Mouse (Mus musculus): Measurements from ENCODE around the gene Ccdc60. TPM values are rescaled to one million over a fixed set of nuclear protein-coding genes. Genes with fewer than 3 reads are reported as not detected.

Ccdc60 gene
- polyA plus RNA-seq, 1 experiment from 2014 or later: 0.89 TPM

DNA sequence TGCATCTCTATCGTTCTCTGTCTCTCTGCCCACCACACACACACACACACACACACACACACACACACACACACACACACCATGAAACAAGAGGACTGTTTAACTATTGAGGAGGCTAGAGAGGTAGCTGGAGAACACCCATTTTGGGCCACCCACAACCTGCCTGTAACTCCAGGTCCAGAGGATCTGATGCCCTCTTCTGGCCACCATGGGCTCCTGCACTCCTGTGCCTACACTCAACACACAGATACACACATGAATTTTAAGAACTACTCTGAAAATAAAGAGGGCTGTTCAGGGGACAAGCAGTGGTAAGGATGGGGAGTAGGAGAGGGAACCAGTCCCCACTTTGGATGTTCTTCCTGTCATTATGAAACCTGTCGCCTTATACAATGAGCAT lies 26.1 kb downstream of the Ccdc60 start:
- H3K4me1 ChIP-seq: no peaks in the 10 kb centered on the region
- no peaks in the 10 kb centered on the region for H3K27me3 ChIP-seq (replicated peaks)
- H3K4me3 ChIP-seq: no peak overlapping the region
- H3K36me3 ChIP-seq: no peaks in the 10 kb centered on the region
- no peak overlapping the region for H3K27ac ChIP-seq
- H3K4me2 ChIP-seq (replicated peaks): no peak overlapping the region
- ATAC-seq (ENCODE audit: low FRiP score, low read depth): no peak
- H3K9ac ChIP-seq: no peak overlapping the region
- no peaks in the 10 kb centered on the region for H3K9me3 ChIP-seq
- WGBS: 96% methylated on average over 2 of the region's 2 CpGs

DNA sequence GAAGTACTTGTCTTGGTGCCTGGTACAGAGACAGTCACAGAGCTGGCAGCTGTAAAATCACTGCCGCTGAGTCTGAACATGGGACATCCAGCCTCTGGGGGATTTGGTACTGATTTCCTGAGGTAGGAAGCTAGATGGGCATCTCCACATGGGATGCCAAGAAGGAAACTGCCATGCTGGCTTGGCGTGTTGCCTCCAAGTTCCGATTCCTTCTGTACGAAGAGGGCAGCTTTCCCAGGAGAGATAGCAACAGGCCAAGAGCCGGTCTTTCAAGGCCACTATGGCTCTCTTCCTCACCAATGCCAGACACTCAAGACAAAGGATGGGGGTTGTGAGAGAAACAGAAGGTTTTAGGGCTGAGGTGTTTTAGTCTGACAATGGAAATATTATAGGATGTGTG lies 26.8 kb downstream of the Ccdc60 start:
- Histone ChIP-seq H3K9me3 (no peaks in the 10 kb centered on the region), H3K4me2 (replicated peaks) (no peak overlapping the region), H3K4me1 (no peaks in the 10 kb centered on the region), H3K9ac (no peak overlapping the region), H3K36me3 (no peaks in the 10 kb centered on the region), H3K27ac (no peak overlapping the region), H3K4me3 (no peak overlapping the region), H3K27me3 (replicated peaks) (no peaks in the 10 kb centered on the region)
- 93% methylated on average over 5 of the region's 5 CpGs for WGBS
- no peak for ATAC-seq (ENCODE audit: low FRiP score, low read depth)

DNA sequence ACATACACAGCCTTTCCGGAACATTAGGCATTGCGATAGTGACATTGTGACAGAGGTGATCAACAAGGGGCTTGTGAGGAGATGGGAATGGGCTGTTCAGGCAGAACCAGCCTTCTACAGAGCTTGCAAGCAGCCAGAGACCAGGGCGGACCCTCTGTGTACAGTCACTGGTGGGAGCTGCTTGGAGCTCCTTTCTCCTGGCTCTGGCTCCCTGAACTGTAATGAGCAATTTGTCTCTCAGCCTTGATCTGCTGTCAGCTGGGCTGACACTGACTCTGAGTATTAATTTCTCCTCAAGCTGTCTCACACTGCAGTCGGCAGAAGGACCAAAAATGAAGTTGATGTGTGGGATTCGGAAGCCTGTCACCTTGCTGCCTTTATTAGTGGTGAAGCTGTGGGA lies 28.4 kb downstream of the Ccdc60 start:
- Histone ChIP-seq H3K9ac (no peak overlapping the region), H3K4me2 (replicated peaks) (no peak overlapping the region), H3K4me3 (no peak overlapping the region), H3K36me3 (no peaks in the 10 kb centered on the region), H3K27ac (no peak overlapping the region), H3K27me3 (replicated peaks) (no peaks in the 10 kb centered on the region), H3K4me1 (no peaks in the 10 kb centered on the region), H3K9me3 (no peaks in the 10 kb centered on the region)
- no peak for ATAC-seq (ENCODE audit: low FRiP score, low read depth)
- 88% methylated on average over 5 of the region's 5 CpGs for WGBS

DNA sequence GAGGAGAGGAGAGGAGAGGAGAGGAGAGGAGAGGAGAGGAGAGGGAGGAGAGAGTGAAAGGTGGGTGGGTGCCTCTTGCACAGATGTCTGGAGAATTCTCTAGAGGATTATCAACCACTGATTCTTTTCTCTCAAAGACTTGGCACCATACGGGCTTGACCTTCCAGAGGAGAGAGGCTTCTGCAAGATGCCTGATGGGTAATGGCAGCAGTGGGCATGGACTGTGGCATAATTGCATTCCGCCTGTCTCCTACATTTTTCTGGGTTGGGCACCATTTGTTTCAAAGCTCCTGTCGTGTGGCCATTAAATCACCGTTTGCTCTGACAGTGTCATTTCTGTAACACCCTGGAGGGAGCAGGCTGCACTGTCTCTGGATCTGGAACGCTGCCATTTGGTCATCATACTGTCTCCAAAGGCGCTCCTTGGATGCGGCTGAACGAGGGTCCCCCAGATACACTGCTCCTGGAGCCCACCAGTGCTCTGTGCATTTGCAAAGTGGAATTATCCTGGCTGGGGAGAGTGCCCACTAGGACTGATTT lies 30.4 kb downstream of the Ccdc60 start:
- Histone ChIP-seq H3K4me3 (no peak overlapping the region), H3K9ac (no peak overlapping the region), H3K9me3 (no peaks in the 10 kb centered on the region), H3K27me3 (replicated peaks) (no peaks in the 10 kb centered on the region), H3K27ac (no peak overlapping the region), H3K4me1 (no peaks in the 10 kb centered on the region), H3K4me2 (replicated peaks) (no peak overlapping the region), H3K36me3 (no peaks in the 10 kb centered on the region)
- 55% methylated on average over 8 of the region's 8 CpGs for WGBS
- no peak for ATAC-seq (ENCODE audit: low FRiP score, low read depth)

DNA sequence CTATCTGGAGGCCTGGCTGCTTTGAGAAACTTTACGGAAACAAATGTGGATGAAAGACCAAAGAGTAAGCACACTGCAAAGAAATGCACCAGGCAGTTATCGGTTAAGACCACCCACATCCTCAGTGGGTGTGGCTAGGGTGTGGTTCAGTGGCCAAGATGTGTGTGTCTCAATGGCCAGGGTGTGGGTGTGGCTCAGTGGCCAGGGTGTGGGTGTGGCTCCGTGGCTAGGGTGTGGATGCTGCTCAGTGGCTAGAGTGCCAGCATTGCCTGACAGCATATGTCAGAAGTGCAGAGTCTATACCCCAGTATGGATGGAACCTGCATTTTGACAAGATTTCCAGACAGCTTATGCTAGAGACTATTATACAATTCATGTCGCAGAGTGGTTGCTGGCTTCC lies 34.9 kb downstream of the Ccdc60 start:
- Histone ChIP-seq H3K36me3 (no peaks in the 10 kb centered on the region), H3K9me3 (no peaks in the 10 kb centered on the region), H3K27me3 (replicated peaks) (no peaks in the 10 kb centered on the region), H3K4me2 (replicated peaks) (no peak overlapping the region), H3K27ac (no peak overlapping the region), H3K4me1 (no peaks in the 10 kb centered on the region), H3K4me3 (no peak overlapping the region), H3K9ac (no peak overlapping the region)
- 92% methylated on average over 4 of the region's 4 CpGs for WGBS
- ATAC-seq (ENCODE audit: low FRiP score, low read depth): no peak

DNA sequence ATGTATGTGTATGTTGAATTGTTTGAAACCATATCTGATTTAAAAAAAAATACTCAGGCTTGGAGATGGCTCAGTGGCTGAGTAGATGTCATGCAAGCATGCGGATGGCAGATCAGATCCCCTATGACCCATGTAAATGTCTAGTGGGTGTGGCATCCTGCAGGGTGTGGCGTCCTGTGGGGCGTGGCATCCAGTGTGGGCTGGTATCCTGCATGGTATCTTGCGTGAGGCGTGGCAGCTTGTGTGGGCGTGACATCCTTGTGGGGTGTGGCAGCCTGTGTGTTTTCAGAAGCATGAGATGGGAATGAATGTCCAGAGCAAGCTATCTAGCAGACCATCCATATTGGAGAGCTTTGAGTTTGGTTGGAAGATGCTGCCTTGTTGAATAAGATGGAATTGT lies 36.6 kb downstream of the Ccdc60 start:
- Histone ChIP-seq H3K4me2 (replicated peaks) (no peak overlapping the region), H3K4me1 (no peaks in the 10 kb centered on the region), H3K4me3 (no peak overlapping the region), H3K36me3 (no peaks in the 10 kb centered on the region), H3K27ac (no peak overlapping the region), H3K27me3 (replicated peaks) (no peaks in the 10 kb centered on the region), H3K9ac (no peak overlapping the region), H3K9me3 (no peaks in the 10 kb centered on the region)
- no peak for ATAC-seq (ENCODE audit: low FRiP score, low read depth)
- WGBS: 83% methylated on average over 6 of the region's 6 CpGs

DNA sequence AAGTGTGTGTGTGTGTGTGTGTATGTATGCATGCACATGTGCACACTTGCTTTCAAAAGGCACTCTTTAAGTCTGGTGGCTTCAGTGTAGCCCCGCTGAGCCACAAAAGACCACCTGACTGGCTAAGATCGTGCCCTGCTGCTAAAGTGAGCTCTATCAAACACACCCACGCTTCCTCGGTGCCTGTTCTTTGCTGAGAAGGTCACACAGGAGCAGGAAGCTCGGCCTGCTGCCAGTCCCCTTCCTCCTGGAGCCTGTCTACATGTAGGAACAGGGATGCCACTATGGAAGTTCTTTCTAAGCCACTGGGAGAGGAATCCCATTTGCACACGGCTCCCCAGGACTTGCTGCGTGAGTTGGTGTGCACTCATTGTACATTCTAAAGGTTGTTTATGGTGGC lies 42.1 kb downstream of the Ccdc60 start:
- 83% methylated on average over 7 of the region's 7 CpGs for WGBS

DNA sequence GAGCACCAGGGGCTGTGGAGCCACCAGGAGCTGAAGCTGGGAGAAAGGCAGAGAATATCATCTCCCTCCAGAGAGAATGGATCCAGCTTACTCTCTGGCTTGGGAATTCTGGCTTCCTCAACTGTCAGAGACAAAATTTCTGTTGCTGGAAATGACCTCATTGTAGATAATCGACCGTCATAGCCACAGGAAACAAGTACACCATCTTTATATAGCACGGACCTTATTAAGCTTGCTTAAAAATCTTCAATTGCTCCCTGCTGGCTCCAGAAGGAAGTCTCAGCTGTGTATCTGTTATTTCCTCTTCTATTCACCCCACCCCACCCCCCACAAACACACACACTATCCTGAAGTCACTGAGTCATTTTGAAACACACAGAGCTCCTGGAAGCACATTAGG lies 44.3 kb downstream of the Ccdc60 start:
- no peak for ATAC-seq (ENCODE audit: low FRiP score, low read depth)
- WGBS: 80% methylated on average over 3 of the region's 3 CpGs

More for the DNA sequence above, 42.1 kb downstream of the Ccdc60 start:
- no peak overlapping the region for H3K27ac ChIP-seq
- 0 out of 2 replicates have a peak, but pooled peaks cover 4% of the 10 kb centered on the region for H3K9me3 ChIP-seq
- no peak overlapping the region for H3K4me2 ChIP-seq (replicated peaks)
- no peak overlapping the region for H3K4me3 ChIP-seq
- H3K27me3 ChIP-seq (replicated peaks): no peaks in the 10 kb centered on the region; the same call in 1 of the 2 replicates
- no peaks in the 10 kb centered on the region for H3K4me1 ChIP-seq
- ATAC-seq (ENCODE audit: low FRiP score, low read depth): no peak
- no peak overlapping the region for H3K9ac ChIP-seq
- H3K36me3 ChIP-seq: no peaks in the 10 kb centered on the region

DNA sequence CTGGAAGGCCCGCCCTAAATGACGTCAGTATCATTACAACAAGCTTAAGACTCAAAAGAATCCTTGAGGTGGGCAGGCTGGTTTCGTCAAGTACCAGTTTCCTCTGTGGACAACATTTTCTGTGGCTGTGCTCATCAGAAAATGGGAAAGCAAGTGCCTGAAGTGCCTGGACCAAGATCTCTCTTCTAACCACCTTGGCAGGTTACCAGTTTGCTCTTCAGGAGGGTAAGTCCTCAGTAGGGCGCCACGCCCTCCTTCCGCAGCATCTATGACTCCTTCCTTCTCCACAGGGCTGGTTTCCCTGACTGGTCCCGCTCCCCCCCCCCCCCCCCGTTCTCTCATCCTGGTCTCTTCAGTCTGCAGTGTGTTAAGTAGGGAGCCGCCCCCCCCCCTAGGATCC lies 45.2 kb downstream of the Ccdc60 start:
- Histone ChIP-seq H3K27ac (no peak overlapping the region), H3K4me1 (no peaks in the 10 kb centered on the region), H3K9ac (no peak overlapping the region), H3K36me3 (no peaks in the 10 kb centered on the region), H3K4me3 (no peak overlapping the region), H3K4me2 (replicated peaks) (no peak overlapping the region), H3K27me3 (replicated peaks) (no peaks in the 10 kb centered on the region; the same call in 1 of the 2 replicates), H3K9me3 (0 out of 2 replicates have a peak, but pooled peaks cover 4% of the 10 kb centered on the region)
- no peak for ATAC-seq (ENCODE audit: low FRiP score, low read depth)
- WGBS: 68% methylated on average over 9 of the region's 9 CpGs

More for the DNA sequence above, 44.3 kb downstream of the Ccdc60 start:
- Histone ChIP-seq H3K9ac (no peak overlapping the region), H3K4me2 (replicated peaks) (no peak overlapping the region), H3K27ac (no peak overlapping the region), H3K4me3 (no peak overlapping the region), H3K4me1 (no peaks in the 10 kb centered on the region), H3K36me3 (no peaks in the 10 kb centered on the region), H3K9me3 (0 out of 2 replicates have a peak, but pooled peaks cover 4% of the 10 kb centered on the region), H3K27me3 (replicated peaks) (no peaks in the 10 kb centered on the region; the same call in 1 of the 2 replicates)

DNA sequence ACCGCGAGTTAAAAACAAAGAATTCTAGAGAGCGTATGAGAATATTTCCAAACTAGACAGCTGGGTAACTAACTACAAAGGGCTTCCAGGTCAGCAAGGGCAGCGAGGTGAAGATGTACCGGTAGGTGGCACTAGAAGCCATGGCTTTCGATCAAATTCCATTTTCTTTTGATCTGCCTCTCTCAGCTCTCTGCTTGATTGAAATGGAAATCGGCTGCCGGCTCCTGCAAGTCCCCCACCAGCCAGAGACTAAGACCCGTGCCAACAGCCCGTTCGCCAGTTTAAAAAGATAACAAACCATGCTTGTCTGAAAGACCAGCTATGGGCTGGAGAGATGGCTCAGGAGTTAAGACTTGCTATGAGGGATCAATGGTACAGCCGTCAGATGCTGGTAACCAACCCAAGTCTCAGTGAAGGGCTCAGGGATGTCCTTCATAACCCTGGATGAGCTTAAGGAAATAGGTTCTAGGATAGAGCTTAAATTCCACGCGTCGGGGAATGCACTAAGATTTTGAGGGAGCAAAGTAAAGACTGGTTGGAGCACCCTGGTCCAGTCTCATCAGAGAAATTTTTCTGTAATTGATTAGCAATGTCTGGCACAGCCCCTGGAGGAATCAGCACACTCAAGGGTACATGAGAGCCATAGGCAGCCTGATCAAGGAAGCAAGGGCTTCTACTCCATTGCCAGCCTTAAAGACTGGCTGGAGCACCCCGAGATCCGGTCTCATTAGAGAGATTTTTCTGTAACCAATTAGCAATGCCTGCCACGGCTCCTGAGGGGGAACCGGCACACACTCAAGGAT lies 56.7 kb downstream of the Ccdc60 start:
- ATAC-seq (ENCODE audit: low FRiP score, low read depth): 0 out of 2 replicates have a peak, but pooled peaks have one; percentile 41
- H3K27ac ChIP-seq: no peak overlapping the region
- H3K27me3 ChIP-seq (replicated peaks): no peaks in the 10 kb centered on the region
- H3K36me3 ChIP-seq: no peaks in the 10 kb centered on the region
- no peak overlapping the region for H3K9ac ChIP-seq
- peaks cover 8% of the 10 kb centered on the region for H3K4me1 ChIP-seq
- H3K9me3 ChIP-seq: no peaks in the 10 kb centered on the region
- H3K4me2 ChIP-seq (replicated peaks): peak overlapping the region; percentile 50
- WGBS: 22% methylated on average over 19 of the region's 19 CpGs
- H3K4me3 ChIP-seq: no peak overlapping the region; the same call in 1 of the 2 replicates

DNA sequence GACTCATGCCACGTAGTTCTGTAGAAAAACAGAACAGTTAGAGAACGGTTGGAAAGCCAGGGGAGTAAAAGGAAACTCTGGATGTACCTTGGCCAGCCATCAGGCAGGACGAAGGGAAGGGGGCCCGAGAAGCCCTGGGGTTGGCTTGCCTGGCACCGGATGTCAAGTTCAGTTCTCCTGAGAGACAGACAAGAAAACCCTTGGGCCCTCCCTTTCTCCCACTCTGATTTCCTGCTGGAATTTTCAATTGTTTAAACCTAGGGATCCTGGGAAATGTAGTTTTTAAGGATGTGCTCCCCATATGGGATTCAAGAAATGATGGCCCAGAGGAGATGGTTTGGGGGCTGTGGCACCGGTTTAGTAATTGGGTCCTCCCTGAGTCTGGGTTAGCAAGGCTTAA lies 60.4 kb downstream of the Ccdc60 start:
- Histone ChIP-seq H3K9ac (no peak overlapping the region), H3K27me3 (replicated peaks) (no peaks in the 10 kb centered on the region), H3K27ac (no peak overlapping the region), H3K9me3 (no peaks in the 10 kb centered on the region), H3K36me3 (no peaks in the 10 kb centered on the region), H3K4me2 (replicated peaks) (no peak overlapping the region), H3K4me3 (no peak overlapping the region), H3K4me1 (peaks cover 8% of the 10 kb centered on the region)
- WGBS: 85% methylated on average over 6 of the region's 6 CpGs
- no peak for ATAC-seq (ENCODE audit: low FRiP score, low read depth)

DNA sequence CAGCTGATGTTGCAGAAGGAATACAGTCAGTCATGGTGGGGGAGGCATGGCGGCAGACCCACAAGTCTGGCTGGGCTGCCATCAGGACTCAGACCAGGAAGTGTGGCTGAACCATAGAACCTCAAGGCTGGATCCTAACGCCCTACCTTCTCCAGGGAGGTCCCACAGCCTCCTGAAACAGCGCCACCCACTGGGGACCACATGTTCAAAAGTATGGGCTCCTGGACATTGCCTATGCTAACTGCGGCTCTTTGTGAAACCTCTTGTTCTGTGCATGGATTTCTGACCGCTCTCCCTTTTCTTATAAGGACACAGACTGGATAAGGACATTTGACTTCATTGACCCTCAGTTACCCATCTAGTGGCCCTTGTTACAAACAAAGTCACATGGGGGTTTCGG lies 64.8 kb downstream of the Ccdc60 start:
- WGBS: 78% methylated on average over 6 of the region's 6 CpGs
- Histone ChIP-seq H3K4me3 (no peak overlapping the region), H3K4me2 (replicated peaks) (no peak overlapping the region), H3K27me3 (replicated peaks) (no peaks in the 10 kb centered on the region), H3K4me1 (no peaks in the 10 kb centered on the region), H3K27ac (no peak overlapping the region), H3K9ac (no peak overlapping the region), H3K9me3 (no peaks in the 10 kb centered on the region), H3K36me3 (no peaks in the 10 kb centered on the region)
- no peak for ATAC-seq (ENCODE audit: low FRiP score, low read depth)

DNA sequence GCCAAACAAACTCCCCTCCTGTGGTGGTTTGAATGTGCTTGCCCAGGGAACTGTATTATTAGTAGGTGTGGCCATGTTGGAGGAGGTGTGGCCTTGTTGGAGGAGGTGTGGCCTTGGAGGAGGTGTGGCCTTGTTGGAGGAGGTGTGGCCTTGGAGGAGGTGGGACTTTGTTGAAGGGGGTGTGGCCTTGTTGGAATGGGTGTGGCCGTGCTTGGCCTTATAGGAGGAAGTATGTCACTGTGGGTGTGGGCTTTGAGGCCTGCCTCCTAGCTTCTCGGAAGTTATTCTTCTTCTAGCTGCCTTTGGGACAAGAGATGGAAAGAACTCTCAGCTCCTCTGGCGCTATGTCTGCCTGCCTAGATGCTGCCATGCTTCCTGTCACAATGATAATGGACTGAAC lies 66.9 kb downstream of the Ccdc60 start:
- no peak for ATAC-seq (ENCODE audit: low FRiP score, low read depth)
- Histone ChIP-seq H3K27me3 (replicated peaks) (no peaks in the 10 kb centered on the region), H3K9ac (no peak overlapping the region), H3K9me3 (no peaks in the 10 kb centered on the region), H3K27ac (no peak overlapping the region), H3K36me3 (no peaks in the 10 kb centered on the region), H3K4me2 (replicated peaks) (no peak overlapping the region), H3K4me3 (no peak overlapping the region), H3K4me1 (no peaks in the 10 kb centered on the region)
- 85% methylated on average over 3 of the region's 3 CpGs for WGBS
